Mouse (Mus musculus) liver, embryonic 16.5 days (tissue): ENCODE results near the gene Habp4. TPM values are rescaled to one million over a fixed set of nuclear protein-coding genes. Genes with fewer than 3 reads are reported as not detected.

Source experiments
- ATAC-seq: fragments of 200-750 bp; cut with Nextera tagmentation; 2 replicates; pipeline ENCODE4 v1.8.0; 2017; ENCODE audit warnings: low read depth, mild to moderate bottlenecking, moderate number of reproducible peaks, moderate library complexity
- H3K27ac ChIP-seq: fragments of 300-500 bp; sonication (generic); 2 replicates; pipeline ENCODE4 v1.5.1; 2014; ENCODE audit warnings: mild to moderate bottlenecking, low read length
- H3K27me3 ChIP-seq: fragments of 300-500 bp; sonication (generic); 2 replicates; pipeline ENCODE4 v1.6.1; 2014; ENCODE audit warnings: low read depth, low read length, mixed read lengths; ENCODE audit not compliant: control insufficient read depth, insufficient read depth
- H3K36me3 ChIP-seq: fragments of 300-500 bp; sonication (generic); 2 replicates; pipeline ENCODE4 v1.6.1; 2014; ENCODE audit warnings: mild to moderate bottlenecking; ENCODE audit not compliant: control insufficient read depth, insufficient read depth
- H3K4me1 ChIP-seq: fragments of 300-500 bp; sonication (generic); 2 replicates; pipeline ENCODE4 v1.6.1; 2014; ENCODE audit warnings: low read depth, low read length, mixed read lengths; ENCODE audit not compliant: control insufficient read depth
- H3K4me2 ChIP-seq: fragments of 300-500 bp; sonication (generic); 2 replicates; pipeline ENCODE4 v1.6.1; 2014; ENCODE audit warnings: low read depth, low read length, mixed read lengths
- H3K4me3 ChIP-seq: fragments of 300-500 bp; sonication (generic); 2 replicates; pipeline ENCODE4 v1.5.1; 2014; ENCODE audit warnings: low read depth, mild to moderate bottlenecking, low read length
- H3K9ac ChIP-seq: fragments of 300-500 bp; sonication (generic); 2 replicates; pipeline ENCODE4 v1.6.1; 2014; ENCODE audit warnings: low read depth, low read length
- H3K9me3 ChIP-seq: fragments of 300-500 bp; sonication (generic); replicated peaks from 2 replicates; pipeline ENCODE4 v1.6.1; 2016; ENCODE audit warnings: low read length; ENCODE audit not compliant: control insufficient read depth
- WGBS: fragments of 180-500 bp; shearing (Covaris S2); extraction: QIAGEN DNeasy Blood & Tissue Kit; methylation state at CpG from one replicate; pipeline ENCODE4 v1.1.7; 2014; ENCODE audit not compliant: insufficient replicate concordance; 5-methylcytosine and 5-hydroxymethylcytosine counted together
- polyA plus RNA-seq: library from polyadenylated mRNA; unstranded; fragments of >200 nt; fragmentation: Nextera tagmentation; extraction: Ambion mirVana; gene quantifications from 2 replicates; pipeline ENCODE4 v1.2.1, GENCODE M21; 2015

The Habp4 gene
- polyA plus RNA-seq, 1 experiment from 2014 or later, result 10.3 TPM

DNA sequence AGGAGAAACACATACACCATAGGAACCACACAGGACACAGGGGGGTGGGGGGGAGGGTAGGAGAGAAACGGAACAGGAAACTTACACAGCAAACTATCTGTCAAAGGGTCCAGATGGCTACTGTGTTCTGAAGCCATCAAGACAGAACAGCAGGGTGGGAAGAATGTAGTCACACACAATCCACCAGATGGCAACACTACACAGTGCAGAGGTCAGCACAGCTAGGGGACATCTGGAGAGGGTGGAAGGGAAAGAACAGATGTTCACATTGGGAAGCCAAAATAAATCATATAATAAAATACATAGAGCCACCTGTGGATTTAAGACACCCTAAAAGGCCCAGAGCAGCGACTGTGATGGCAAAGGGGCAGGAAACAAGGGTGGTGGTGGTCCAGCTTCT is 43.6 kb downstream of the Habp4 start:
- Histone ChIP-seq H3K9ac (no peak overlapping the region), H3K4me3 (no peak overlapping the region), H3K36me3 (no peaks in the 10 kb centered on the region), H3K4me2 (no peak overlapping the region), H3K9me3 (no peaks in the 10 kb centered on the region), H3K27ac (no peak overlapping the region), H3K4me1 (no peaks in the 10 kb centered on the region), H3K27me3 (no peaks in the 10 kb centered on the region)
- no peak for ATAC-seq
- 40% methylated on average over 2 of the region's 2 CpGs for WGBS

DNA sequence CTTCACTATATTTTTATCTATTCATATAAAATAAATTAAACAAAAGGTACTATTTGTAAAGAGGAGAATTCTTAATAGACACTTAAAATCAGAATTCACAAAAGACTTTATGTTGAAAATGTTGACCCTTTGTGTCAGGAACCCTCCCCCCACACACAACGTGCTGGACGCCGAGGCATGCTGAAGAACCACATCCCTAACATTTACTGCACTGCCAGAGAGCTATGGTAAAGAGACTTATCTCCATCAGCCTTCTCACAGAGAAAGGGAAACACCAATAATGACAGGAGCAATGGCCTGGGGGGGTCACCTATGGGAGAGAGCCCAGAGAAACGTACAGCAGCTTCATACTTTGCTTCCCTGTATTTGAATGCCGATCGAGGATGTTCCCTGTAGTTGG is 46.5 kb downstream of the Habp4 start:
- ATAC-seq, result no peak
- H3K4me2 ChIP-seq, result no peak overlapping the region
- no peaks in the 10 kb centered on the region for H3K9me3 ChIP-seq
- H3K36me3 ChIP-seq, result no peaks in the 10 kb centered on the region
- H3K27me3 ChIP-seq, result no peaks in the 10 kb centered on the region
- no peaks in the 10 kb centered on the region for H3K4me1 ChIP-seq
- H3K4me3 ChIP-seq, result no peak overlapping the region
- no peak overlapping the region for H3K27ac ChIP-seq
- H3K9ac ChIP-seq, result no peak overlapping the region
- WGBS, result 72% methylated on average over 6 of the region's 6 CpGs

GRCm38 (mm10) chr13:64211995-64212603 is 50.5 kb downstream of the Habp4 start:
- H3K9ac ChIP-seq, result no peak overlapping the region
- H3K4me1 ChIP-seq, result no peaks in the 10 kb centered on the region
- 50% methylated on average over 5 of the region's 5 CpGs for WGBS
- ATAC-seq, result no peak
- H3K27ac ChIP-seq, result no peak overlapping the region
- no peaks in the 10 kb centered on the region for H3K9me3 ChIP-seq
- no peaks in the 10 kb centered on the region for H3K27me3 ChIP-seq
- H3K4me3 ChIP-seq, result no peak overlapping the region
- no peak overlapping the region for H3K4me2 ChIP-seq
- H3K36me3 ChIP-seq, result no peaks in the 10 kb centered on the region

DNA sequence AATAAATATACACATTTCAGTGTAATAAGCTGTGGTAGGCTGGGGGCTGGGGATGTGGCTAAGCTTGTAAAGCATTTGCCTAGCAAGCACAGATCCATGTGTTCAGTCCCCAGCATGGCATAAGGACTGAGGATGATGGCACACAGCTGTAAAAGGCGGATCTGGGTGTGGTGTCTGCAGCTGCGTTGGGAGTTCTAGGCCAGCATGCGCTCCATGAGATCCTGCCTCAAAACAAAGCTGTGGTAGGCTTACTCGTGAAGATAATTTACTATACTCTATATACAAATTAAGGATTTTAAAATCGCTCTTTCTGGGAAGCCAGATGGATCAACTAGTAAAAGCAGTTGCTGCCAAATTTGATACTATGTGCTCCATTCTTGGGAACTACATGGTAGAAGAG is 53.3 kb downstream of the Habp4 start:
- WGBS, result 72% methylated on average over 5 of the region's 5 CpGs

GRCm38 (mm10) chr13:64225738-64226137 is 64.1 kb downstream of the Habp4 start:
- Histone ChIP-seq H3K36me3 (no peaks in the 10 kb centered on the region), H3K4me1 (no peaks in the 10 kb centered on the region), H3K27ac (no peak overlapping the region), H3K9me3 (no peaks in the 10 kb centered on the region), H3K9ac (no peak overlapping the region), H3K4me2 (no peak overlapping the region), H3K4me3 (no peak overlapping the region), H3K27me3 (no peaks in the 10 kb centered on the region)
- ATAC-seq, result no peak
- 56% methylated on average over 3 of the region's 3 CpGs for WGBS

More for the DNA sequence above, 53.3 kb downstream of the Habp4 start:
- Histone ChIP-seq H3K27me3 (no peaks in the 10 kb centered on the region), H3K4me1 (no peaks in the 10 kb centered on the region), H3K9me3 (no peaks in the 10 kb centered on the region), H3K4me3 (no peak overlapping the region), H3K9ac (no peak overlapping the region), H3K4me2 (no peak overlapping the region), H3K36me3 (no peaks in the 10 kb centered on the region), H3K27ac (no peak overlapping the region)
- ATAC-seq, result no peak

DNA sequence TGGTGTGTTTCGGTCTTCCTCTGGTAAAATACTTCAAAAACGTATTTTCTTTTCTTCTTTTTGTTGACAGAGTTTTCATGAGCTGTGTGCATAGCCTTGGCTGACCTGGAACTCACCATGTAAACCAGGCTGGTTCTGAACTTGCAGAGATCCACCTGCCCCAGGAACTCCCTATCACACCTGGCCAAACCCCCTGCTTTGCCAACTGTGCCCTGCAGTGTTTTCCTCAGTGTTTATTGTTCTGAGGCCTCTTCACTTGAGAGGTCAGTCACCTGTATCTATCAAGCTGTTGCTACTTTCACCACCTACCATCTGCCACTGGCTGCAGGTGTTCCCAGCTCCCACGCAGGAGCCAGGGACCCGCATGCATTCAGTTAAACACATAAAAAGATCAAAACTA is 65.1 kb downstream of the Habp4 start:
- H3K27ac ChIP-seq, result no peak overlapping the region
- H3K4me1 ChIP-seq, result no peaks in the 10 kb centered on the region
- H3K9ac ChIP-seq, result no peak overlapping the region
- H3K36me3 ChIP-seq, result no peaks in the 10 kb centered on the region
- H3K4me2 ChIP-seq, result no peak overlapping the region
- no peaks in the 10 kb centered on the region for H3K9me3 ChIP-seq
- H3K4me3 ChIP-seq, result no peak overlapping the region
- no peaks in the 10 kb centered on the region for H3K27me3 ChIP-seq
- 65% methylated on average over 4 of the region's 4 CpGs for WGBS
- ATAC-seq, result no peak

GRCm38 (mm10) chr13:64233139-64233538 is 71.5 kb downstream of the Habp4 start:
- 69% methylated on average over 4 of the region's 4 CpGs for WGBS
- Histone ChIP-seq H3K9ac (no peak overlapping the region), H3K4me2 (no peak overlapping the region), H3K27me3 (no peaks in the 10 kb centered on the region), H3K4me1 (peaks cover 10% of the 10 kb centered on the region), H3K36me3 (no peaks in the 10 kb centered on the region), H3K27ac (no peak overlapping the region), H3K9me3 (no peaks in the 10 kb centered on the region), H3K4me3 (no peak overlapping the region)
- ATAC-seq, result no peak

DNA sequence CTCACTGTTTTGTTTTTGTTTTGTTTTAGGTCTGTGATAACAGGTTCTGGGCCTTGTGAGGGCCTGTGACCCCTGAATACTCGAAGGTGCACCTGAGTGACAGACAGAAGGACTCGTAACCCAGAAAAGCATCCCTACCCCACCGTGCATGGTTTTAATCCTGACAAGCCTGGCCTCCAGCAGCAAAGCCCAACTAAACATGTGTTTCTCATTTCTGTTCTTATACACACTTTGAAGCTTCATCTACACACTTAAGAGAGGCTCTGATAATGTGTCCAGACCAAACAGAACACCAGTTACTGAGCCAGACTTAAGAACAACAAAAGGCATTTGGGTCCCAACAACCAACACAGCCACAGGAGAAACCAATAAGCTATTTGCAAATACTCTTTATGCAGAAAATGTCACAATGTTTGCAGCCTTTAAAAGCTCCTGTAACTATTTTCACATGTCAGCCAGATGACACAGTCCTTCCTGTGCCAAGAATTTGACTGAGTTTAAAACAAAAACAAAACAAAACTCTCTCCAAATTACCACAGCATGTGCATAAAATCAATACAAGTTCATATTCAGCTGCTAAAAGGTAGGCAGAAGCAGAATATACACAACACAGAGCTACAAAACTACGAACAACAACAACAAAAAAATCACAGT is 73.6 kb downstream of the Habp4 start:
- no peak overlapping the region for H3K4me2 ChIP-seq
- H3K4me1 ChIP-seq, result peaks cover 10% of the 10 kb centered on the region
- no peaks in the 10 kb centered on the region for H3K9me3 ChIP-seq
- 56% methylated on average over 4 of the region's 4 CpGs for WGBS
- H3K27ac ChIP-seq, result no peak overlapping the region
- no peak overlapping the region for H3K9ac ChIP-seq
- no peaks in the 10 kb centered on the region for H3K36me3 ChIP-seq
- no peaks in the 10 kb centered on the region for H3K27me3 ChIP-seq
- no peak overlapping the region for H3K4me3 ChIP-seq
- no peak for ATAC-seq

- Histone ChIP-seq H3K36me3 (no peaks in the 10 kb centered on the region), H3K4me2 (no peak overlapping the region), H3K4me1 (peaks cover 10% of the 10 kb centered on the region), H3K4me3 (no peak overlapping the region), H3K9ac (no peak overlapping the region), H3K9me3 (no peaks in the 10 kb centered on the region), H3K27ac (no peak overlapping the region), H3K27me3 (no peaks in the 10 kb centered on the region)
- no peak for ATAC-seq
- 56% methylated on average over 3 of the region's 3 CpGs for WGBS
These were observed 74.2 kb downstream of the Habp4 start for GRCm38 (mm10) chr13:64235777-64236176.
